In genomic region chr4:149409759-149410158, GRCm38 (mm10) we compare ENCODE assay signal across 31 mouse cellular contexts. TPM values are rescaled to one million over a fixed set of nuclear protein-coding genes. Genes with fewer than 3 reads are reported as not detected.
"Had no signal": no experiment of that assay in that cellular context is flagged by ENCODE, and none has a peak within 500 bp of the region (broad histone marks: within the 10 kb centered on the region; RNA-seq: fewer than 3 reads in every experiment).

No protein-coding gene starts in this region.

- H3K27ac ChIP-seq: embryonic facial prominence, embryonic 10.5 days; embryonic facial prominence, embryonic 12.5 days; embryonic facial prominence, embryonic 13.5 days; embryonic facial prominence, embryonic 15.5 days; forebrain, embryonic 10.5 days; forebrain, embryonic 12.5 days; forebrain, embryonic 13.5 days; forebrain, embryonic 15.5 days; gastrocnemius, adult 2 months; heart, adult 2 months had no signal

- ATAC-seq: forebrain, embryonic 13.5 days; forebrain, embryonic 14.5 days; forebrain, embryonic 15.5 days; forebrain, embryonic 16.5 days; forebrain, postnatal 0 days had no signal

- H3K36me3 ChIP-seq: forebrain, embryonic 15.5 days had no signal

- DNase-seq: cerebellum, adult 2 months; cerebellum, adult 8-10 months; cerebellum, adult 9-10 months; cerebellum, adult 9-11 months; cerebellum, postnatal 10 days; cerebellum, postnatal 14 days; cerebellum, postnatal 25 days; cerebellum, postnatal 36 days; embryo, embryonic 11 days; forebrain, postnatal 0 days; gastrocnemius, adult 2 months; gastrocnemius, postnatal 10 days; gastrocnemius, postnatal 14 days; gastrocnemius, postnatal 25 days; gastrocnemius, postnatal 36 days; heart, adult 11 months; heart, adult 18-20 months; heart, adult 2 months had no signal

- H3K27me3 ChIP-seq: embryonic facial prominence, embryonic 12.5 days; embryonic facial prominence, embryonic 13.5 days; embryonic facial prominence, embryonic 15.5 days; forebrain, embryonic 12.5 days; forebrain, embryonic 13.5 days; forebrain, embryonic 15.5 days had no signal

- H3K4me3 ChIP-seq: embryonic facial prominence, embryonic 10.5 days; embryonic facial prominence, embryonic 12.5 days; embryonic facial prominence, embryonic 13.5 days; embryonic facial prominence, embryonic 15.5 days; erythroblast, embryonic 14.5 days; forebrain, embryonic 10.5 days; forebrain, embryonic 12.5 days; forebrain, embryonic 13.5 days; forebrain, embryonic 15.5 days; gastrocnemius, adult 2 months; heart, adult 2 months had no signal

RNA-seq across cellular contexts. Expression of gene Rbp7, which starts 45.0 kb away (rescaled TPM):
- polyA plus RNA-seq: embryonic facial prominence, embryonic 10.5 days; embryonic facial prominence, embryonic 11.5 days; embryonic facial prominence, embryonic 13.5 days; erythroblast, embryonic 14.5 days; forebrain, embryonic 10.5 days; forebrain, embryonic 11.5 days; forebrain, embryonic 12.5 days; forebrain, embryonic 13.5 days; forebrain, embryonic 14.5 days; forebrain, embryonic 15.5 days; forebrain, embryonic 16.5 days had no signal
